Mouse (Mus musculus) MEL-GATA-1-ER (cell line): ENCODE measurements around the gene Lama2.
"Not testable (repeated sequence)": the region's sequence is repeated elsewhere in the genome, so short reads cannot be mapped to it uniquely, and the experiment has no call there.

Source experiments
- DNase-seq: peaks from one replicate; pipeline ENCODE4 v3.0.0-alpha.2; 2012; ENCODE audit warnings: low read depth; ENCODE audit errors: extremely low read depth

Gene Lama2

GRCm38 (mm10) chr10:27012804-27013365, 606.7 kb downstream of the Lama2 start:
- no peak for DNase-seq

GRCm38 (mm10) chr10:27007364-27007763, 612.2 kb downstream of the Lama2 start:
- no peak for DNase-seq

GRCm38 (mm10) chr10:27005716-27006115, 613.8 kb downstream of the Lama2 start:
- DNase-seq = no peak

- no peak for DNase-seq
These were observed 617.9 kb downstream of the Lama2 start for GRCm38 (mm10) chr10:27001554-27002178.

- no peak for DNase-seq
These were observed 622.9 kb downstream of the Lama2 start for GRCm38 (mm10) chr10:26996684-26997083.

- DNase-seq = peak; percentile 17
These were observed 623.6 kb downstream of the Lama2 start for GRCm38 (mm10) chr10:26995987-26996386.

- peak; percentile 19 for DNase-seq
These were observed 624.2 kb downstream of the Lama2 start for GRCm38 (mm10) chr10:26995182-26995975.

GRCm38 (mm10) chr10:26993971-26994761, 625.4 kb downstream of the Lama2 start:
- no peak for DNase-seq

- no peak for DNase-seq
These were observed 634.1 kb downstream of the Lama2 start for GRCm38 (mm10) chr10:26985451-26985850.

- not testable (repeated sequence) for DNase-seq
These were observed 635.5 kb downstream of the Lama2 start for GRCm38 (mm10) chr10:26984082-26984481.

GRCm38 (mm10) chr10:26983583-26983982, 636.0 kb downstream of the Lama2 start:
- DNase-seq = no peak

- DNase-seq = no peak
These were observed 636.9 kb downstream of the Lama2 start for GRCm38 (mm10) chr10:26982621-26983020.

GRCm38 (mm10) chr10:26975372-26975771, 644.2 kb downstream of the Lama2 start:
- no peak for DNase-seq

- DNase-seq = no peak
These were observed 645.3 kb downstream of the Lama2 start for GRCm38 (mm10) chr10:26974224-26974623.

GRCm38 (mm10) chr10:26973575-26973974, 646.0 kb downstream of the Lama2 start:
- DNase-seq = no peak

GRCm38 (mm10) chr10:26958513-26958912, 661.0 kb downstream of the Lama2 start:
- DNase-seq = no peak

- DNase-seq = peak; percentile 52
These were observed 669.1 kb downstream of the Lama2 start for GRCm38 (mm10) chr10:26950448-26950847.

GRCm38 (mm10) chr10:26949667-26950066, 669.9 kb downstream of the Lama2 start:
- peak; percentile 26 for DNase-seq

GRCm38 (mm10) chr10:26948331-26948730, 671.2 kb downstream of the Lama2 start:
- no peak for DNase-seq

- no peak for DNase-seq
These were observed 680.0 kb downstream of the Lama2 start for GRCm38 (mm10) chr10:26939549-26939948.

- not testable (repeated sequence) for DNase-seq
These were observed 681.1 kb downstream of the Lama2 start for GRCm38 (mm10) chr10:26938464-26938863.

GRCm38 (mm10) chr10:26936056-26936455, 683.5 kb downstream of the Lama2 start:
- DNase-seq = not testable (repeated sequence)
